Mouse (Mus musculus): ENCODE measurements around the gene Aptx. TPM values are rescaled to one million over a fixed set of nuclear protein-coding genes. Genes with fewer than 3 reads are reported as not detected.

Aptx gene
- polyA plus RNA-seq, 1 experiment from 2014 or later, result 56.9 TPM

DNA sequence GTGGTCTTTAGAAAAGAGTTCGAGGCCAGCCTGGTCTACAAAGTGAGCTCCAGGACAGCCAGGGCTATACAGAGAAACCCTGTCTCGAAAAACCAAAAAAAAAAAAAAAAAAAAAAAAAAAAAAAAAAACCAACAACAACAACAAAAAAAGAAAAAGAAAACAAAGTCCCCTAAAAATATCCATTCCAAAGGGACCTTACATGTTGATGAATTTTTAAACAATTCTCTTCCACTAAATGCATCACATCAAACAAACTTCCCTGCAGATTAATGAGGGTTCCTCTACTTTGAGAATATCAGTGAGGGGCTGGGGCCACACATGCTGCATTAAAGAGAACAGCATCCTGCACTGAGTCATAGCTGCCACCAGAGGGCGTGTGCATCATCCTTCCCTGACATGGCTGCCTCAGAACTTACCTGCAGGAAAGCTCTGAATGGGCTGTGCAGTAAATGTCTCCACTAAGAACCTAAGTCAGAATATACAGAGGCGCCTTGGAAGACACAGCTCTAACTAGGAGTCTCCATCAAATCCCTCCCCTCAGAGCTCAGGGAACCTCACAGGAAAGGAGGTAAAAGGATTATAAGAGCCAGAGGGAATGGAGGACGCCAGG, 22.6 kb downstream of the Aptx start:
- Histone ChIP-seq H3K27me3 (replicated peaks; ENCODE audit: control insufficient read depth, insufficient read depth, low read length) (no peaks in the 10 kb centered on the region), H3K4me1 (replicated peaks; ENCODE audit: control insufficient read depth, insufficient read depth, low read length) (no peaks in the 10 kb centered on the region), H3K4me3 (replicated peaks; ENCODE audit: low read length) (no peak overlapping the region), H3K36me3 (ENCODE audit: control insufficient read depth, insufficient read depth) (0 out of 2 replicates have a peak, but pooled peaks cover 3% of the 10 kb centered on the region), H3K27ac (ENCODE audit: low read length) (no peak overlapping the region), H3K9me3 (ENCODE audit: control insufficient read depth, low read length) (no peaks in the 10 kb centered on the region), H3K4me2 (ENCODE audit: low read length) (no peak overlapping the region), H3K9ac (replicated peaks; ENCODE audit: low read depth, low read length) (no peak overlapping the region)
- ATAC-seq, result peak; percentile 32; the same call in 1 of the 2 replicates
- WGBS, result 54% methylated on average over 5 of the region's 5 CpGs

DNA sequence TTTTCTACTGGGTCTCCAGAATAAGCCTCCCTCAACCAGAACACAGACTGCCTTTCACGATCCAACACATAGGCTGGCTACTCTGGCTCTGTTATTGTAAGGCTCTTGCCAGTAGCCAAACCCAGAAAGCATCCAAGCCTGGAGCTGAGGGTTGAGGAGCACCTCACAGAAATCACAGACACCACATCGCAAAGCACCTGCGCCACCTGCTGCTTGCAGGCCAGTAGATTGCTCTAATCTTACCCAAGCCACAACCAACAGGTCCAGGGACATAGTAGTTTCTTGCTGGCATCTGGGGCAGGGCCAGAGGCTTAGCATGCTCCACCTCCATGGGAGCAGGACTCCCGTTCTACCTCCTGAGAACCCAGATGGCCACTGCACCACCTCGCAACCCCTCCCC, 25.9 kb downstream of the Aptx start:
- Histone ChIP-seq H3K27ac (ENCODE audit: low read length) (no peak overlapping the region), H3K27me3 (replicated peaks; ENCODE audit: control insufficient read depth, insufficient read depth, low read length) (no peaks in the 10 kb centered on the region), H3K9me3 (ENCODE audit: control insufficient read depth, low read length) (no peaks in the 10 kb centered on the region), H3K4me2 (ENCODE audit: low read length) (no peak overlapping the region), H3K4me3 (replicated peaks; ENCODE audit: low read length) (no peak overlapping the region), H3K9ac (replicated peaks; ENCODE audit: low read depth, low read length) (no peak overlapping the region), H3K4me1 (replicated peaks; ENCODE audit: control insufficient read depth, insufficient read depth, low read length) (no peaks in the 10 kb centered on the region), H3K36me3 (ENCODE audit: control insufficient read depth, insufficient read depth) (no peaks in the 10 kb centered on the region)
- no peak for ATAC-seq
- WGBS, result 48% methylated on average over 5 of the region's 5 CpGs

DNA sequence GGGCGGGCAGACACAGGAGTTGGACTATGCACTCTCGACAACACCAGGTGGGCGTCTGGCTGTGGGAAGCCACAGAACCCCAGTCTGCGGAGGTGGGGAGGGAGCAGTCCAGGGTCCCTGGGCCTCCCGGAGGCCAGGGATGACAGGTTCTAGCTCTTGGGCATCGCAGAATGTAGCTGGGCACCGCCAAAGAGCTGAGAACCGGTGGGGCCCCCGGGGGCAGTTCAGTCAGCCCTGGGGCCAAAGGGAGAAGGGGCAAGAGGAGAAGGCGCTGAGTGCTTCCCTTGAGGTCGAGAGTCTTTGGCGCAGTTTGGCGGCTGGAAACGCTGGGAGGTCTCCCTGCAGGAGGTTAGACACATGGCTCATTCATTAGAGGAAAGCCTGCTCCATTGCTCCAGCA, 26.7 kb downstream of the Aptx start:
- H3K4me3 ChIP-seq (replicated peaks; ENCODE audit: low read length), result no peak overlapping the region
- 9% methylated on average over 14 of the region's 14 CpGs for WGBS
- H3K9me3 ChIP-seq (ENCODE audit: control insufficient read depth, low read length), result no peaks in the 10 kb centered on the region
- no peak overlapping the region for H3K9ac ChIP-seq (replicated peaks; ENCODE audit: low read depth, low read length)
- no peaks in the 10 kb centered on the region for H3K4me1 ChIP-seq (replicated peaks; ENCODE audit: control insufficient read depth, insufficient read depth, low read length)
- H3K4me2 ChIP-seq (ENCODE audit: low read length), result peak overlapping the region; percentile 25; the same call in 1 of the 2 replicates
- H3K36me3 ChIP-seq (ENCODE audit: control insufficient read depth, insufficient read depth), result no peaks in the 10 kb centered on the region
- no peaks in the 10 kb centered on the region for H3K27me3 ChIP-seq (replicated peaks; ENCODE audit: control insufficient read depth, insufficient read depth, low read length)
- ATAC-seq, result no peak
- H3K27ac ChIP-seq (ENCODE audit: low read length), result no peak overlapping the region

DNA sequence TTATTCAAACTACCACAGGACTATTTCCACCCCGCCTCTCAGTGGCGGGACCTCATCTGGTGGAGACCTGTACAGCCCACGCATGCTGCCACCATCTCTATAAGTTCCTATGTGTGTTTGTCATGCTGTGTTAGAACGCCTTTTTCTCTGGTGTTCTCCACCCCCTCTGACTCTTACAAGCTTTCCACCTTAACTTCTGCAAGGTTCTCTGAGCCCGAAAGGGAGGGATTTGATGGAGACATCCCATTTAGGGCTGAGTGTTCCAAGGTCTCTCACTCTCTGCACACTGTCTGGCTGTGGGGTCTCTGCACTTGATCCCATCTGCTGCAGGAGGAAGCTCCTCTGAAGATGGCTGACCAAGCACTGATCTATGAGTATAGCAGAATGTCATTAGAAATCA, 29.5 kb downstream of the Aptx start:
- H3K9me3 ChIP-seq (ENCODE audit: control insufficient read depth, low read length), result no peaks in the 10 kb centered on the region
- no peaks in the 10 kb centered on the region for H3K36me3 ChIP-seq (ENCODE audit: control insufficient read depth, insufficient read depth)
- H3K27me3 ChIP-seq (replicated peaks; ENCODE audit: control insufficient read depth, insufficient read depth, low read length), result no peaks in the 10 kb centered on the region
- H3K27ac ChIP-seq (ENCODE audit: low read length), result no peak overlapping the region
- H3K9ac ChIP-seq (replicated peaks; ENCODE audit: low read depth, low read length), result no peak overlapping the region
- ATAC-seq, result no peak
- H3K4me3 ChIP-seq (replicated peaks; ENCODE audit: low read length), result no peak overlapping the region
- H3K4me2 ChIP-seq (ENCODE audit: low read length), result no peak overlapping the region
- WGBS, result 94% methylated on average over 5 of the region's 5 CpGs
- no peaks in the 10 kb centered on the region for H3K4me1 ChIP-seq (replicated peaks; ENCODE audit: control insufficient read depth, insufficient read depth, low read length)

DNA sequence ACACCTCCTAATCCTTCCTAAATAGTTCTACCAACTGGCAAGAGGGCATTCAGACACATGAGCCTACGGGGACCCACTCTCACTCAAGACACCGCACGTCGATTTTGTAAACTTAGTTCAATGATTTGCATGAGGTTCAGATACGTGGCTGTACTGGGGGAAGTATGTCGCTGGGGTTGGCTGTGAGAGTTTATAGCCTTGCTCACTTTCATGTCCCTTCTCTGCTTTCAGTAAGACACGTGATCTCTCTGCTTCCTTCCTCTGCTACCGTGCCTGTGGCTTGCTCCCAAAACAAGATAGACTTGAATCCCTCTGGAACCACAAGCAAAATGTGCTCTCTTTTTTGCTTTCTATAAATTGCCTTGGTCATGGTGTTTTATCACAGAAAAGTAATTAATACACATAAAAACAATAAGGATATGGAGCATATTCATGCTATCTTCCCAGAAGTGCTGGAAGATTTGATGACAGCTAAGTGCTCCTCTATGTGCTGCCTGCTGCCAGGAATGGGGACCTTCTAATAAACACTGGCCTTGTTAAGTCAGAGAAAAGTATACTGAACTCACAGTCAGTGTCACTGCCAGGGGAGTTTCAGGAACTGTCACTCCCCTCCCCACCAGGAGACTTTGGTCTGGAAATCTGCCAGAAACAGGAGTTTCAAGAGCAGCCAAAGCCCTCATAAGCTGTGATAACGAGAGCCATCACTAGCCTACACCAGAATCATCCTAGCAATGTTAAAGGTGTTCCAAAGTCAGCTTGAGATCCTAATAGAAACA, 36.6 kb downstream of the Aptx start:
- Histone ChIP-seq H3K4me2 (ENCODE audit: low read length) (no peak overlapping the region), H3K36me3 (ENCODE audit: control insufficient read depth, insufficient read depth) (no peaks in the 10 kb centered on the region), H3K4me3 (replicated peaks; ENCODE audit: low read length) (no peak overlapping the region), H3K9ac (replicated peaks; ENCODE audit: low read depth, low read length) (no peak overlapping the region), H3K27ac (ENCODE audit: low read length) (no peak overlapping the region), H3K9me3 (ENCODE audit: control insufficient read depth, low read length) (no peaks in the 10 kb centered on the region), H3K4me1 (replicated peaks; ENCODE audit: control insufficient read depth, insufficient read depth, low read length) (no peaks in the 10 kb centered on the region), H3K27me3 (replicated peaks; ENCODE audit: control insufficient read depth, insufficient read depth, low read length) (no peaks in the 10 kb centered on the region)
- WGBS, result 86% methylated on average over 9 of the region's 9 CpGs
- no peak for ATAC-seq

DNA sequence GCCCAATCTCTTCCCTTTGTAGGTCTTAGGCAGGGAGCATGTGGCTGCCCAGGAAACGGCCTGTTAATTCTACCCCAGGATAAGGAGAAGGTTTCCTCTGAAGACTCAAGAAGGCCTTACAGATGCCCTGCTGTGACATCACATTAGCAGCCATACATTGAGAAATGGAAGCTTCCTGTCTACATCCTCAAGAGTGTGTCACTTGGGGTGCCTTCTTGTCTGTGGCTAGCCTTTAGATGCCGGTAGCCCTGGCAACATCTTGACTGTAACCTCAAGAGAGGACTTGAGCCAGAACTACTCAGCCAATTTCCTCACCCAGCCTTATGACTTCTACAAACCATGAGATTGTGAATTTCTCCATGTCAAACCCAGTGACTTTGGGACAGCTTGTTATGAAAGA, 51.9 kb downstream of the Aptx start:
- Histone ChIP-seq H3K36me3 (ENCODE audit: control insufficient read depth, insufficient read depth) (no peaks in the 10 kb centered on the region), H3K27me3 (replicated peaks; ENCODE audit: control insufficient read depth, insufficient read depth, low read length) (no peaks in the 10 kb centered on the region), H3K4me1 (replicated peaks; ENCODE audit: control insufficient read depth, insufficient read depth, low read length) (no peaks in the 10 kb centered on the region), H3K27ac (ENCODE audit: low read length) (no peak overlapping the region), H3K4me3 (replicated peaks; ENCODE audit: low read length) (no peak overlapping the region), H3K9ac (replicated peaks; ENCODE audit: low read depth, low read length) (no peak overlapping the region), H3K4me2 (ENCODE audit: low read length) (no peak overlapping the region), H3K9me3 (ENCODE audit: control insufficient read depth, low read length) (no peaks in the 10 kb centered on the region)
- no peak for ATAC-seq
- WGBS, result 90% methylated on average over 2 of the region's 2 CpGs

DNA sequence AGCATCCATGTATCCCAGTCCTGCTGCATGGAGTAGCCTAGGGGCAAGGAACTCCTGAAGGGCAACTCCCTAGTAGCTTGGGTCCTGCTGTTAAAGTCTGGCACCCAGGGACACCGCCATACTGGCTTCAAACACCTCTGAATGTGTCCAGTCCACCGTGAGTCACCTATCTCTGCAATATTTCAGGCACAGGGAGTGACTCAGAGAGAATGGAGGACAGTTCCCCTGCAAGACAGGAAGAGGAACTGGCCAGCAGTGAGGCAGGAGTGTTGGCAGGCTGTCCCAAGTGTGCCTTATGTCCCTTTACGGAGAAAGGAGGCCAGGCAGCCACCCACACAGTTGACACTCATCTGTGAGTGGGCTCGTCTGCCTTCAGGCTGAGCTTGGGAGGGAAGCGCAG, 53.9 kb downstream of the Aptx start:
- H3K27ac ChIP-seq (ENCODE audit: low read length), result no peak overlapping the region
- H3K9me3 ChIP-seq (ENCODE audit: control insufficient read depth, low read length), result no peaks in the 10 kb centered on the region
- 83% methylated on average over 5 of the region's 5 CpGs for WGBS

DNA sequence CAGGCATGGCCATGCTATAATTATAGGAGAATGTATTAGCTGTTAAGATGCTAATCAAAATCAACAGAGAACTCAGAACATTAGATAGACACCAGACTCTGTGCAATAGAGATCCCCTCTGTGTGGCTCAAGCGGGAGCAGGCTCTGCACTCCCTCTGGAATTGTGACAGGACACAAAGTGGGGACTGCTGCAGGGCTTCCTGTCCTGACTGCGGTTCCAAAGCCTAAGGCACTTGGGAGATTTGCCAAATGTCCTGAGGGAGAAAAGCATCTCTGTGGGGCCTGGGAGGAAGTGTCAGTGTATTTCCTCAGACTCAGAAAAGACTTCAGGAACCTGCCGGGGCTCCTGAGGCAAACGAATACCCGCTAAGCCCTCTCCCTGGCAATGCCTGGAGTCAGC, 59.4 kb downstream of the Aptx start:
- WGBS, result 62% methylated on average over 5 of the region's 5 CpGs
- no peaks in the 10 kb centered on the region for H3K4me1 ChIP-seq (replicated peaks; ENCODE audit: control insufficient read depth, insufficient read depth, low read length)

More for the DNA sequence above, 53.9 kb downstream of the Aptx start:
- Histone ChIP-seq H3K27me3 (replicated peaks; ENCODE audit: control insufficient read depth, insufficient read depth, low read length) (no peaks in the 10 kb centered on the region), H3K4me3 (replicated peaks; ENCODE audit: low read length) (no peak overlapping the region), H3K4me2 (ENCODE audit: low read length) (no peak overlapping the region), H3K4me1 (replicated peaks; ENCODE audit: control insufficient read depth, insufficient read depth, low read length) (no peaks in the 10 kb centered on the region), H3K9ac (replicated peaks; ENCODE audit: low read depth, low read length) (no peak overlapping the region), H3K36me3 (ENCODE audit: control insufficient read depth, insufficient read depth) (no peaks in the 10 kb centered on the region)
- ATAC-seq, result no peak

DNA sequence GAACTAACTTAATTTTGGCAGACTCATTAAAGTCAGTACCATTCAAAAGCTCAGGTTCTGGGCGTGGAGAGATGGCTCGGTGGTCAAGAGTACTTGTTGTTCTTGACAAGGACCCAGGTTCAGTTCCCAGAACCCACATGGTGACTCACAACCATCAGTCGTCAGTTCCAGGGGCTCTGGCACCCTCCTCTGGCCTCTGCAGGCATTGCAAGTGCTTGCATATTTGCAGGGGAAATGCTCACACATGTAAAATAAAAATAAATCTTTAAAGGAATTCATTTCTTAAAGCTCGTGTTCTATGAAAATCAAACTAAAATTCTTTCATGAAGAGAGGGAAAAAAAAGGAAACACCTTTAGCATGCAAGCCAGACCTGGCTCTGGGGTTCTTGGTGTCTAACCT, 62.0 kb downstream of the Aptx start:
- Histone ChIP-seq H3K4me3 (replicated peaks; ENCODE audit: low read length) (no peak overlapping the region), H3K27me3 (replicated peaks; ENCODE audit: control insufficient read depth, insufficient read depth, low read length) (no peaks in the 10 kb centered on the region), H3K27ac (ENCODE audit: low read length) (no peak overlapping the region), H3K9me3 (ENCODE audit: control insufficient read depth, low read length) (no peaks in the 10 kb centered on the region), H3K36me3 (ENCODE audit: control insufficient read depth, insufficient read depth) (no peaks in the 10 kb centered on the region), H3K4me2 (ENCODE audit: low read length) (no peak overlapping the region), H3K9ac (replicated peaks; ENCODE audit: low read depth, low read length) (no peak overlapping the region), H3K4me1 (replicated peaks; ENCODE audit: control insufficient read depth, insufficient read depth, low read length) (no peaks in the 10 kb centered on the region)
- WGBS, result 88% methylated on average over 4 of the region's 4 CpGs
- no peak for ATAC-seq

More for the DNA sequence above, 59.4 kb downstream of the Aptx start:
- Histone ChIP-seq H3K27me3 (replicated peaks; ENCODE audit: control insufficient read depth, insufficient read depth, low read length) (no peaks in the 10 kb centered on the region), H3K9ac (replicated peaks; ENCODE audit: low read depth, low read length) (no peak overlapping the region), H3K4me3 (replicated peaks; ENCODE audit: low read length) (no peak overlapping the region), H3K4me2 (ENCODE audit: low read length) (no peak overlapping the region), H3K36me3 (ENCODE audit: control insufficient read depth, insufficient read depth) (no peaks in the 10 kb centered on the region), H3K9me3 (ENCODE audit: control insufficient read depth, low read length) (no peaks in the 10 kb centered on the region), H3K27ac (ENCODE audit: low read length) (no peak overlapping the region)
- ATAC-seq, result no peak

Data from forebrain, embryonic 16.5 days (tissue).